Mouse (Mus musculus): ENCODE measurements around the gene Sirt2. TPM values are rescaled to one million over a fixed set of nuclear protein-coding genes. Genes with fewer than 3 reads are reported as not detected.

The Sirt2 gene
- polyA plus RNA-seq, 1 experiment = 206 TPM

- no peak for DNase-seq (ENCODE audit: extremely low spot score in 1 of 2, low spot score in 1 of 2)
Observed at GRCm38 (mm10) chr7:28812949-28813348, 46.4 kb downstream of the Sirt2 start.

- DNase-seq (ENCODE audit: extremely low spot score in 1 of 2, low spot score in 1 of 2) = no peak
Observed at GRCm38 (mm10) chr7:28814306-28815034, 47.9 kb downstream of the Sirt2 start.

- DNase-seq (ENCODE audit: extremely low spot score in 1 of 2, low spot score in 1 of 2) = no peak
Observed at GRCm38 (mm10) chr7:28815230-28815629, 48.7 kb downstream of the Sirt2 start.

- no peak for DNase-seq (ENCODE audit: extremely low spot score in 1 of 2, low spot score in 1 of 2)
Observed at GRCm38 (mm10) chr7:28816201-28816600, 49.7 kb downstream of the Sirt2 start.

GRCm38 (mm10) chr7:28816920-28817319 lies 50.4 kb downstream of the Sirt2 start:
- DNase-seq (ENCODE audit: extremely low spot score in 1 of 2, low spot score in 1 of 2) = no peak

GRCm38 (mm10) chr7:28817524-28817923 lies 51.0 kb downstream of the Sirt2 start:
- DNase-seq (ENCODE audit: extremely low spot score in 1 of 2, low spot score in 1 of 2) = no peak

GRCm38 (mm10) chr7:28817957-28818356 lies 51.4 kb downstream of the Sirt2 start:
- DNase-seq (ENCODE audit: extremely low spot score in 1 of 2, low spot score in 1 of 2) = no peak

GRCm38 (mm10) chr7:28818436-28818835 lies 51.9 kb downstream of the Sirt2 start:
- DNase-seq (ENCODE audit: extremely low spot score in 1 of 2, low spot score in 1 of 2) = no peak

- no peak for DNase-seq (ENCODE audit: extremely low spot score in 1 of 2, low spot score in 1 of 2)
Observed at GRCm38 (mm10) chr7:28818861-28819452, 52.4 kb downstream of the Sirt2 start.

- no peak for DNase-seq (ENCODE audit: extremely low spot score in 1 of 2, low spot score in 1 of 2)
Observed at GRCm38 (mm10) chr7:28819571-28819970, 53.0 kb downstream of the Sirt2 start.

- DNase-seq (ENCODE audit: extremely low spot score in 1 of 2, low spot score in 1 of 2) = no peak
Observed at GRCm38 (mm10) chr7:28820358-28821260, 54.1 kb downstream of the Sirt2 start.

- DNase-seq (ENCODE audit: extremely low spot score in 1 of 2, low spot score in 1 of 2) = peak in 1 of 2 experiments; percentile 78
Observed at GRCm38 (mm10) chr7:28821261-28821831, 54.8 kb downstream of the Sirt2 start.

GRCm38 (mm10) chr7:28822556-28822955 lies 56.0 kb downstream of the Sirt2 start:
- DNase-seq (ENCODE audit: extremely low spot score in 1 of 2, low spot score in 1 of 2) = no peak

- DNase-seq (ENCODE audit: extremely low spot score in 1 of 2, low spot score in 1 of 2) = no peak
Observed at GRCm38 (mm10) chr7:28822993-28823903, 56.7 kb downstream of the Sirt2 start.

GRCm38 (mm10) chr7:28823932-28824331 lies 57.4 kb downstream of the Sirt2 start:
- DNase-seq (ENCODE audit: extremely low spot score in 1 of 2, low spot score in 1 of 2) = no peak

GRCm38 (mm10) chr7:28824941-28825685 lies 58.6 kb downstream of the Sirt2 start, which contains the start of gene Ech1:
Gene Ech1 (plus strand): TSS chr7:28825217.
- DNase-seq (ENCODE audit: extremely low spot score in 1 of 2, low spot score in 1 of 2) = peak; percentile 78 to 94

GRCm38 (mm10) chr7:28825686-28826401 lies 59.3 kb downstream of the Sirt2 start:
- peak in 1 of 2 experiments; percentile 0 for DNase-seq (ENCODE audit: extremely low spot score in 1 of 2, low spot score in 1 of 2)

GRCm38 (mm10) chr7:28826402-28826772 lies 59.9 kb downstream of the Sirt2 start:
- no peak for DNase-seq (ENCODE audit: extremely low spot score in 1 of 2, low spot score in 1 of 2)
